Mouse (Mus musculus) T-cell, adult 66 days (primary cell): ENCODE results near the gene Acat3. TPM values are rescaled to one million over a fixed set of nuclear protein-coding genes. Genes with fewer than 3 reads are reported as not detected.

ENCODE experiments used
- total RNA-seq, 2 experiments: library from RNA; stranded (reverse); gene quantifications; 3 replicates in 1 of 2; 4 replicates in 1 of 2; pipeline ENCODE4 v1.2.4; 2023

Acat3 gene
- 1 to 10 TPM in 1 of 2 experiments, not detected in 1; 1.2 TPM for total RNA-seq

DNA sequence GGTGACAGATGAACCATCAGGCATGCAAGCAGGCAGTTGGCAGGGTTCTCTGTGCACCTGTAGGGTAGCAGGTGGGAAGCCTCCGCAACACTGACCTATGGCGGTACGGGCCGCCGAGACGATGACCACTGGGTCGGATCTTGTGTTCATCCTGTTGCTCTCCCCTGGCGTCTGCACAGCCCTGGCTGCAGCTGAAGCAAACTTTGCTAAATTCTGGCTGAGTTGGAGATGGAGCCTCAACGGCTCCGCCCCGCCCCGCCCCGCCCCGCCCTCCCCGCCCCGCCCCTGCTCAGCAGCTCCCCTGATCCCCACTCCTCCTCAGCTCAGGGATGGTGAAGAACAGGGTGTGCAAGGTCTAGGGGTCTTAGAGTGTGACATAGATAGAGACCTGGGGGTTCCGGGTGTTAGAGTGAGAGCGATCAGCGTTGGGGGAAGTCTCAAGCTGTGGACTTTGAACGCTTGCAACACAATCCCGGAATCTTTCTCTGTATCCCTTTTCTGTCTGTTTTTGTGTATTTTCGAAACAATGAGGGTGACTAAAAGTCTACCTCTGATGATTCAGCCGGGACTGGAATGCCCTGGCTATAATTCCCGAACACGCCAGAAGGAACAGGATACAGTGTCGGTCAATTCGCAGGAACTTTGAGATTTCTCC is at the start of gene Acat3:
TSS of gene Acat3 (minus strand) at position 450 of the 655 bp plus-strand sequence.

DNA sequence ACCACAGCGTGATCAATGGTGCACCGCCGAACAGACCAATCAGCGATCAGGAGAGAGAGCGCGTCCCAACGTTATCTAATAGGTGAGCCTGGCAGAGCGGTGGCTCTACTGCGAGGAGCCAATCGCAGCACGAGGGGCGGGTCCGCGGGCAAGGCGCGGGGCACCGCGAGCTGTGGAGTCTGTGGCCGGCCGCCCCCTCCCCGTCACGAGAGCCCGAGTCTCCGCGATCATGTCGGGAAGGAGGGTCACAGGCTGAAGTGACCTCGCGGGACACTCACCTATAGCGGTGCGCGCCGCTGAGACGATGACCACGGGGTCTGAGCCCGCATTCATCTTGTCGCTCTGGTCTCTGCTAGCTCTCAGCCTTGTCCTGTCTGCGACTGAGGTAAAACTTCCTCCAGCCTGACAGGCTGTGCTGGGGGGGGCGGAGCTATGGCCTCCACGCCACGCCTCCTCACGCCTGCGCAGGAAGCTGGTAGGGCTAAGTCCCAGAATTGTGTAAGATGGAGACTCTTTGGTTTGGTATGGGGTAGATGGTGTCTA is 20.0 kb upstream of the Acat3 start, which contains the start of gene Acat2:
TSS of gene Acat2 (minus strand) at position 417 of the 543 bp plus-strand sequence.

DNA sequence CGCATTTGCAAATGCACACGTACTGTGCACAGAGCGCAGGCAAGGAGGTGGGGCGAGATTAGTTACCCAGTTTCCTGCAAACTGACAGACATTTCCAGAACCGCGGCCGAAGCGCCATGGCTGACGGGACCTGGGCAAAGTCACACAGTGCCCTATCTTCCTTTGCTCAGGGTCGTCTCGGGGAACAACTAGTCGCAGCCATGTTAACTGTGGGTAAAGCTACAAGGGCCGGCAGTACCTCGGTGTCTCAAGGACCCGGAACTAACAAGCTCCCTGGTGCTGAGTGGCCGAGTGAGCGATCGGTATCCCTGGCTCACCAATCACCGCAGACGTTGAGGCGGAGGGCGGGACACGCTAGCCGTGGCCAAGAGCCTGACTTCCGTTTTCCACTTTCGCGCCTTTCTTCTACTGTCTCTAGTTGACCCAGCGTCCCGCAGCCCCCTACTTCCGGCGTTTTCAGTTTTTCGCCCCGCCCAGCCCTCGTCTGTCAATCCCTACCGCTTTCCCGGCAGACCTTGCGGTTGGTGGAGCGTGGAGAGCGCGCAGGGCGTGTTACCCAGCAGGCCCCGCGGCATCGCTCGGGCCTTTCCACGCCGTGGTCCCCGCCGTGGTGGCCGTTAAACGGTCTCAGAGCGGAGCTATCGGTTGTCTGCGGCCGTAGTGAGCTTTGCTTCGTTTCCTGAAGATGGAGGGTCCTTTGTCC is 24.4 kb downstream of the Acat3 start, which contains the start of gene Mrpl18:
TSS of gene Mrpl18 (minus strand) at position 465 of the 703 bp plus-strand sequence.

DNA sequence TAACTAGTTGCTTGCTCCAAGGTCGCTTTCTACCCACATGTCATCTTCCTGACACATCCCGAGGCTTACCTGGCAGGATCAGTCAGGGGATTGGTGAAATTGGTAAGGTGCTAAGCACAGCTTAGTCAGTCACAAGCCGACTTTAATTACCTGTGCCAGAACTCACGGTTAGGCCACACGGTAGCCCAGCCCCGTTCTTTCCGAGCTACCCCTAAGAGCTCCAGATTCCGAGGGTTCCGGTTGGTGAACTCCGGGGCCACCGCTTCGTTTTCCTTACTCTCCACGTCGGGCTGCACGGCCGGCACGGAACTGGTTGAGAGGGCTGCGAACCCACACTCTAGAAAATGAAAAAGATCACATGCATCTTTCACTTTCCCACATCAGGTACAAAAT is 24.9 kb downstream of the Acat3 start, which contains the start of gene Tcp1:
TSS of gene Tcp1 (plus strand) at position 214 of the 393 bp plus-strand sequence.

DNA sequence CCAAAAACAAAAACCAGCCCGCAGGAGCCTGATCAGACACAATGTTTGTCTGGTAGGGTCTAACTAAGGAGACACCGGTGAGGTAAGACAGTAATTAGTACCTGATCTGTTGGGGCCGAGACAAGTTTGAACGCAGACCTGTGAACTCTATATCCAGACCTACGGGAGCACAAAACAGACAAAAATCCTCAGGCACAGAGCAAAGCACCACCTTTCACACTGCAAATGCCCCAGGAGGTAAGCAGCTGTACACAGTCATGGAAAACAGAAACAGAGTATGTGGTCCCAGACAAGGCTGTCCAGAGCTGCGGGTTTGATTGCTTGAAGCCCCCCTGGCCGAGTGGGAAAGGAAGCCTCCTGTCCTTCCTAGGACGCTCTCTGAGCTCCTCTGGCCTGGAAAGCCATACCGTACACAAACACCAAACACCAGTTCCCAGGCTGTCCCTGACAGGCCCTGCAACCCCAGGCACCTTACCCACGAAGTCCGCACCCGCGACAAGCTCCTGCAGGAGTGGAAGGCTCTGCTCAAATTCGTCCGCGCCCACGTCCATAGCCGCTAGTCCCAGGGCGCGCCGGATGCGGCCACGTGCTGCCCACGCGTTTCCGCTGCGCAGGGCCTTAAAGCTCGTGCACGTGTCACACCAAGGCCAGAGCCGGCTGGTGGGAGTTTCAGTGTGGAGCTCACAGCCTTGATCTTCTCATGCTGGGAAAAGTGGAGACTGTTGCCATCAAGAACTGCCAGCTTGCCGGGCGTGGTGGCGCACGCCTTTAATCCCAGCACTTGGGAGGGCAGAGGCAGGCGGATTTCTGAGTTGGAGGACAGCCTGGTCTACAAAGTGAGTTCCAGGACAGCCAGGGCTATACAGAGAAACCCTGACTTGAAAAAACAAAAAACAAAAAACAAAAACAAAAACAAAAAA is 30.8 kb downstream of the Acat3 start, which contains the start of gene Pnldc1:
TSS of gene Pnldc1 (minus strand) at position 870 of the 920 bp plus-strand sequence.

DNA sequence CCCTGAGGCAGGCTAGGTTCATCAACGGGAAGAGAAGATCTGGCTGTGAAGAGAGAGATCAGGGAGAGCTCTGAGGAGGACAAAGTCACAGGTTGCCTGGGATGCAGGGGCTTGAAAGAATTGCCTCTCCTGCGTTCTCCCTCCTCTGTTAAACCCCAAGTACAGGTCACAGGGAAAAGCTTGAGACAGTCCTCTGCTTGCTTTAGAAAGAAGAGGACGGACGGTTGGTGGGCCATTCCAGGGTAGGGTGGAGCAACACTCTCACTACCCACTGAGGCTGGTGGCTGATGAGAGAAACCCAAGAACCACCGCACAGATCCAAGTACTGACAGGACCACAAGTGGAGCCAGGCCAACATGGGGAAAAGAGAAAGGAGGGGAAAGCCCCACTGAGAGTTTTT is 64.7 kb downstream of the Acat3 start, which contains the start of gene Mrgprh:
TSS of gene Mrgprh (plus strand) at position 301 of the 400 bp plus-strand sequence.

Other genes with a start within 250 kb of the Acat3 start
- 10 to 100 TPM; 42.3 to 46.0 TPM for gene Igf2r, start 170.9 kb downstream of the Acat3 start, total RNA-seq
- not detected for gene Mas1, start 72.5 kb downstream of the Acat3 start, total RNA-seq
- gene Mrgprh, start 64.6 kb downstream of the Acat3 start, total RNA-seq, result not detected
- gene Pnldc1, start 30.4 kb downstream of the Acat3 start, total RNA-seq, result 1 to 10 TPM in 1 of 2 experiments, not detected in 1; 2.8 TPM
- gene Tcp1, start 24.9 kb downstream of the Acat3 start, total RNA-seq, result 100 to 1,000 TPM; 208 to 219 TPM
- 10 to 100 TPM; 50.8 to 59.8 TPM for gene Mrpl18, start 24.3 kb downstream of the Acat3 start, total RNA-seq
- gene Acat2, start 20.1 kb upstream of the Acat3 start, total RNA-seq, result 10 to 100 TPM; 18.5 to 20.7 TPM
- gene Wtap, start 53.6 kb upstream of the Acat3 start, total RNA-seq, result 100 to 1,000 TPM; 115 to 118 TPM
- gene Sod2, start 66.2 kb upstream of the Acat3 start, total RNA-seq, result 10 to 100 TPM; 68.5 to 70.5 TPM
- not detected for gene Gpr31b, start 111.7 kb upstream of the Acat3 start, total RNA-seq
- under 1 TPM in 1 of 2 experiments, not detected in 1; 0.29 TPM for gene Tcp10b, start 120.5 kb upstream of the Acat3 start, total RNA-seq
- gene Unc93a, start 191.2 kb upstream of the Acat3 start, total RNA-seq, result not detected